Mouse (Mus musculus) central nervous system, embryonic 11.5 days (tissue): Measurements from ENCODE around the gene Rtl8c. TPM values are rescaled to one million over a fixed set of nuclear protein-coding genes. Genes with fewer than 3 reads are reported as not detected.

Experiments used
- polyA plus RNA-seq: library from polyadenylated mRNA; depleted of rRNA; stranded (reverse); fragments of >200 nt; gene quantifications from 2 replicates; pipeline ENCODE4 v1.2.3, GENCODE M21; 2012; rRNA removed

Rtl8c gene
- polyA plus RNA-seq, result 49.4 and 58.3 TPM in 2 replicates

DNA sequence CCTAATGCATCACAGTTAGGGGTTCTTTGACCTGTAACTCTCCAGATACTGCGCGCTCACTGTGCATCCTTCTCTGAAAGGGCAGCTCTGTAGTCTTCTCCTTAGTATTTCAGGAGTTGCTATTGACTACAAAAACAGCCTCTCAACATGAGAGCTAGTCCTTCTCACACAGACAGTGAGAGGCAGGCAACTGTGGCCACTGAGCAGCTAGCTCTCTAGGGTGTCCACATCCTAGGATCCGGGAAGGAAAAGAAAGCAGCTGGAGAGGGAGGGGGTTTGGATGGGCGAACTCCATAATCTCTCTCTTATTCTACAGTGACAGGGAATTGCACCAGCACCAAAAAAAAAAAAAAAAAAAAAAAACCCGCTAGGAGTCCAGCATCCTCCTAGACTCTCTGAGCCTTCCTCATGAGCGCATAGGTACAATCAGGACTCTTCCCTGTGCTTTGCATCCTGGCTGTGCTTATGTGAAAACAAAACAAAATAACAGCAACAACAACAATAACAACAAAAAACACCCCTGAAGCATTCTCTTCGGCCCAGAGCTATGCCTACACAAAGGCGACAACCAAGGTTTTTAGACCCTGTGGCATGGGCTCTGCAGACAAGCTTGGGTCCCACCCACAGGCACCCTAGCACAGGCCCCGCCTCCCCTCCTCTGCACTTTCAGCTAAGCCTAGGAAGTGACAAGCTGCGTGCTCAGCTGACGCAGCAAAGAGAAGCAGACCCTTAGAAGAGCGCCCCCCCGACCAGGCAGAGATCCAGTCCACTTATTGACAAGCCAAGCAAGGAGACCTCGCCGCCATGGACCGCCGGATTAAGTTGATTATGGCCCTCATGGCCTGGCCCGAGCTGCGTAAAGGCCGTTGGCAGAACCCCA is at the start of gene Rtl8c:
TSS of gene Rtl8c (plus strand) at position 791 of the 880 bp plus-strand sequence.

DNA sequence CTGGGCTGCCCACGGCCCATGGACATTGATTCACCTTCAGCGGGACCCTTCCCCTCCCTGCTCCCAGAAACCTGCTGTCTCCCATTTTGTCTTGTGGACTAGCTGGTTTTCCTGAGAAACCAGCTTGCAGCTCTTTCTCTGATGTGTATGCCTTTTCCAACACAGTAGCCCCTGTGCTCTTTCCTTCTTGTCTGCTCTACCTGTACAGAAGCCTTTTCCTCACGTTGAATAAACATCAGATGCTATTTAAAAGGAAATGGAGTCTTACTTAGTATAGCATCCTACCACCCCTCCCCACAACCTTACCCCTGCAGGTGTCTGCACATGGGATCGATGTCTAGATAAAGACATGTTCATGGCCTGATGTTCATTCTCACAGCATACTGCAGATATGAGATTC is 1.0 kb downstream of the Rtl8c start, which contains the start of gene Gm14597:
TSS of gene Gm14597 (minus strand) at position 101 of the 400 bp plus-strand sequence.

DNA sequence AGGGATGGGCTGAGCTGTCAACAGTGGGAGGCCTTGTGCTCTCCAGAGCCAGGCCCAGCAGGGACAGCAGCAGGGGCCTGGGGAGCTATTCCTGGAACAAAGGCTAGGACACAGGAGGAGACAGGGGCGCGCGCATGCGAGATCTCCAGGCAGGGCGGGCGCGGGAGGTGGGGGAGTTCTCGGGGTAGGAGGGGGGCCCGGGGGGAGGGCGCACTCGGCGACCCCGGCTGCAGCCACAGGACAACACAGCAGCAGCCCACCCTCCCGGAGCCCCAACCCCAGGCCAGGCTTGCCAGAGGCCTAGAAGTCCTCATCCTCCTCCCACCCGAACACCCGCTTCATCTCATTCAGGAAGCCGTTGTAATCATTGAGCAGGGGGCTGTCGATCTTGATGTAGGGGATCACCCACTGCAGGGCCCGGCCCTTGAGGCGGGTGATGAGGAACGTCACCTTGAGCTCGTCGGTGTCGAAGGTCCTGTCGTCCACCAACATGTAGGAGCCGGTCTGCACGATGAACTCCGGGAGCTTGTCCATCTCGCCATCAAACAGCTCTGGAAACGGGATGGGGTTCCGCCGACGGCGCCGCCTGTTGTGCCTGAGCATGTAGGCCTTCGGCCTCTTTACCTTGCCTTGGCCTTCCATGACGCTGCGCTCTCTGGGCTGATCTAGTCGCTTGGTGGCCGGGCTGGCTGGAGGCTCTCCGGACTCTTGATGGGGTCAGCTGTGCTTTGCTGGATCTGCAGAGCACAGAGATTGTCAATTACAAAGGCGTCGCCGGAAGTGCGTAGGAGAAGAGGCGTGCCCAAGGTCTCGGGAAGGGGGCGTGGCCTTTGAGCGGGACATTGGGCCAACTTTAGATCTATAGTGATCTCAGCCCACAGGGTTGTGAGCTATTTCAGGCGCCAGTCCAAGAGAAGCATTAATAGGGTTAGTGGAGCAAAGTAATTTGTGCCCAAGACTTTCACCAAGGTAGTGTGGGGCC is 35.4 kb downstream of the Rtl8c start, which contains the start of gene Rtl8a:
TSS of gene Rtl8a (minus strand) at position 703 of the 982 bp plus-strand sequence.

Other genes starting within 250 kb of the Rtl8c start
- gene Mospd1, start 237.5 kb upstream of the Rtl8c start, polyA plus RNA-seq, result 13.5 and 25.4 TPM in 2 replicates
- not detected in 2 replicates for gene Etd, start 173.1 kb upstream of the Rtl8c start, polyA plus RNA-seq
- not detected in 2 replicates for gene Gm14597, start 947 bp downstream of the Rtl8c start, polyA plus RNA-seq
- gene Rtl8a, start 35.6 kb downstream of the Rtl8c start, polyA plus RNA-seq, result 64.2 and 87.7 TPM in 2 replicates
- 62.6 and 102 TPM in 2 replicates for gene Rtl8b, start 62.4 kb downstream of the Rtl8c start, polyA plus RNA-seq
- 0.05 and 0.29 TPM in 2 replicates for gene 4930502E18Rik, start 116.8 kb downstream of the Rtl8c start, polyA plus RNA-seq
- not detected in 2 replicates for gene 1700013H16Rik, start 149.8 kb downstream of the Rtl8c start, polyA plus RNA-seq
- gene Zfp36l3, start 168.4 kb downstream of the Rtl8c start, polyA plus RNA-seq, result 0.09 TPM in 1 of 2 replicates, not detected in the other
- gene Xlr, start 189.7 kb downstream of the Rtl8c start, polyA plus RNA-seq, result 1.1 TPM in 2 replicates